10 mouse cellular contexts compared by ENCODE assay signal in the genomic region with DNA sequence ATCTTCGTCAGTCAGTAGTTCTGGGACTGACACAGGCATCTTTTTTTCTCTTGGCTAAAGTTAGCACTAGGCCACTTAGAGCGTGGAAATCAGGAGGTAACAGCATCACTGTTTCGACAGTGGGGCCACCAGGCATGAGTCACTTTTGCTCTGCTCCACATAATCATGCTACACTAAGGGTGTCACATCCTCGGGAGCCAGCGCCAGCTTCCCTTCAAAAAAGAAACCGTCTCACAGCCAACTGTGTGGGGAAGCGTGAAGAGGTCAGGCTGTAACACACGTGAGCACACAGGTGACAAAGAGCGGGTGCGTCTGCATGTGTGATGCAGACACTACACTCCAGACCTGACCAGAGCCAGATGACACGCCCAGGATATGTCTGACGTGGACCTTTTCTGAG. TPM values are rescaled to one million over a fixed set of nuclear protein-coding genes. Genes with fewer than 3 reads are reported as not detected.
DNase-seq lines count a peak whose midpoint lies in the region; ATAC-seq and TF ChIP-seq lines count a peak whose summit lies in the region.
"Had no signal": no experiment of that assay in that cellular context is flagged by ENCODE, and none has a peak within 500 bp of the region (broad histone marks: within the 10 kb centered on the region; RNA-seq: fewer than 3 reads in every experiment).

No protein-coding gene starts in this region.

- peak overlapping the region; percentile 80 for H3K27ac ChIP-seq in olfactory bulb, adult 2 months (ENCODE audit: insufficient read depth, low read depth, low read length)
- no peak overlapping the region for H3K27ac ChIP-seq in hindbrain, embryonic 16.5 days (ENCODE audit: low read depth, low read length)
- H3K27ac ChIP-seq: hindbrain, embryonic 10.5 days; liver, embryonic 15.5 days had no signal

- peak; percentile 57 for DNase-seq in gastrocnemius, adult 18-20 months (ENCODE audit: low spot score)
- no peak for DNase-seq in gastrocnemius, postnatal 36 days
- DNase-seq in heart, postnatal 10 days = peak; percentile 56 to 57
- DNase-seq in retina, postnatal 1 day = no peak
- no peak for DNase-seq in adrenal gland, postnatal 4 days (ENCODE audit: low spot score in 2 of 2)

- peaks cover 31% of the 10 kb centered on the region for H3K4me1 ChIP-seq in olfactory bulb, adult 2 months (ENCODE audit: control insufficient read depth, insufficient read depth, low read length)
- peaks cover 8% of the 10 kb centered on the region; the same call in 1 of the 2 replicates for H3K4me1 ChIP-seq in hindbrain, embryonic 16.5 days (ENCODE audit: control insufficient read depth, insufficient read depth, low read depth, low read length)

- H3K36me3 ChIP-seq in hindbrain, embryonic 16.5 days (ENCODE audit: control insufficient read depth, insufficient read depth, low read length) = peaks cover 12% of the 10 kb centered on the region

- no peak for TF ChIP-seq POLR2A in olfactory bulb, adult 2 months (IDR thresholded peaks at IDR 0.05; ENCODE audit: insufficient read depth, low read depth, low read length)

- H3K9me3 ChIP-seq in hindbrain, embryonic 16.5 days (ENCODE audit: control insufficient read depth, low read length) = no peaks in the 10 kb centered on the region
- H3K9me3 ChIP-seq: hindbrain, embryonic 10.5 days; liver, embryonic 15.5 days had no signal

- no peaks in the 10 kb centered on the region for H3K27me3 ChIP-seq in hindbrain, embryonic 16.5 days (replicated peaks; ENCODE audit: control insufficient read depth, insufficient read depth, low read length)
- H3K27me3 ChIP-seq: liver, embryonic 15.5 days had no signal

- H3K4me3 ChIP-seq in olfactory bulb, adult 2 months (ENCODE audit: insufficient read depth, low read depth, low read length) = no peak overlapping the region
- no peak overlapping the region for H3K4me3 ChIP-seq in hindbrain, embryonic 16.5 days (ENCODE audit: low read length)
- H3K4me3 ChIP-seq: hindbrain, embryonic 10.5 days; liver, embryonic 15.5 days had no signal

- ATAC-seq in common myeloid progenitor, adult 5-6 weeks (replicated peaks; ENCODE audit: low read depth, poor library complexity, severe bottlenecking) = peak; percentile 45; the same call in 1 of the 2 replicates
- ATAC-seq in hindbrain, embryonic 16.5 days = no peak

- no peak overlapping the region for H3K4me2 ChIP-seq in hindbrain, embryonic 16.5 days (ENCODE audit: low read length)
- H3K4me2 ChIP-seq: liver, embryonic 15.5 days had no signal

- no peak for TF ChIP-seq CTCF in olfactory bulb, adult 2 months (IDR thresholded peaks at IDR 0.05; ENCODE audit: insufficient read depth, low read depth, low read length)

- 36% methylated on average over 12 of the region's 12 CpGs for WGBS in olfactory bulb, adult 2 months
- WGBS in hindbrain, embryonic 16.5 days = 80% methylated on average over 12 of the region's 12 CpGs

- intact Hi-C loops in gastrocnemius, postnatal 36 days (cut with DNase I) = no loop called here
- intact Hi-C loops in heart, postnatal 10 days (cut with DNase I) = no loop called here

- H3K9ac ChIP-seq in hindbrain, embryonic 16.5 days (ENCODE audit: low read depth, low read length) = no peak overlapping the region
- H3K9ac ChIP-seq: liver, embryonic 15.5 days had no signal

RNA-seq across cellular contexts. Expression of a gene that starts 49.0 kb away (rescaled TPM):
- 10 to 100 TPM; 64.8 to 69.4 TPM for total RNA-seq in gastrocnemius, adult 18-20 months (2021)
- 10 to 100 TPM; 45.7 to 46.2 TPM for total RNA-seq in gastrocnemius, postnatal 36 days (2021)
- total RNA-seq in common myeloid progenitor, adult 5-6 weeks (2017) = 44.1 and 54.8 TPM in 2 replicates
- 10 to 100 TPM; 40.1 to 40.3 TPM for total RNA-seq in heart, postnatal 10 days (2021)
- polyA plus RNA-seq in olfactory bulb, adult 2 months (2012; ENCODE audit: insufficient read depth, insufficient read length, low replicate concordance, missing spikeins) = not detected in 2 replicates
- total RNA-seq in adrenal gland, postnatal 4 days (2021) = 10 to 100 TPM; 31.5 to 33.0 TPM
- polyA plus RNA-seq in hindbrain, embryonic 16.5 days (2015; fragmentation: Nextera tagmentation; extraction: Ambion mirVana) = 29.5 and 38.4 TPM in 2 replicates

Comparison
In these comparisons a context has a peak if more than half of its experiments do, and no peak if none do; other contexts are left out.
1. DNase-seq: peak in gastrocnemius, adult 18-20 months (single experiment) and heart, postnatal 10 days (2 of 2); none in gastrocnemius, postnatal 36 days (0 of 2), retina, postnatal 1 day (single experiment) and adrenal gland, postnatal 4 days (0 of 2).